Mouse (Mus musculus): Measurements from ENCODE around the gene Hist1h4i. TPM values are rescaled to one million over a fixed set of nuclear protein-coding genes. Genes with fewer than 3 reads are reported as not detected.

Gene Hist1h4i
- polyA plus RNA-seq (2014; fragmentation: Illumina TruSeq; extraction: RNeasy Lipid Tissue Mini Kit (QIAGEN cat#74804); ENCODE audit: low replicate concordance): 2.1 TPM

GRCm38 (mm10) chr13:22041142-22041536 lies at the start of gene Hist1h4i:
Gene Hist1h4i, minus strand, starts transcription at chr13:22041362.

GRCm38 (mm10) chr13:22084140-22084539 lies 43.0 kb upstream of the Hist1h4i start, which contains the start of gene Vmn1r188:
Gene Vmn1r188, plus strand, starts transcription at chr13:22084440.

GRCm38 (mm10) chr13:22042568-22043502 lies 1.7 kb upstream of the Hist1h4i start, which contains the start of the genes Hist1h2ag and Hist1h2bj:
Gene Hist1h2ag, minus strand, starts transcription at chr13:22042944.
Gene Hist1h2bj, plus strand, starts transcription at chr13:22043214.

GRCm38 (mm10) chr13:22035267-22036148 lies 5.7 kb downstream of the Hist1h4i start, which contains the start of the genes Hist1h2ah and Hist1h2bk:
Gene Hist1h2ah, minus strand, starts transcription at chr13:22035568.
Gene Hist1h2bk, plus strand, starts transcription at chr13:22035870.

GRCm38 (mm10) chr13:22009642-22010041 lies 31.5 kb downstream of the Hist1h4i start, which contains the start of gene Prss16:
Gene Prss16, minus strand, starts transcription at chr13:22009742.

Other genes with a start within 250 kb of the Hist1h4i start
- 1.1 TPM for gene Hist1h2bq, start 231.2 kb downstream of the Hist1h4i start, polyA plus RNA-seq (2014; fragmentation: Illumina TruSeq; extraction: RNeasy Lipid Tissue Mini Kit (QIAGEN cat#74804); ENCODE audit: low replicate concordance)
- not detected for gene Hist1h2ao, start 230.9 kb downstream of the Hist1h4i start, polyA plus RNA-seq (2014; fragmentation: Illumina TruSeq; extraction: RNeasy Lipid Tissue Mini Kit (QIAGEN cat#74804); ENCODE audit: low replicate concordance)
- gene Hist1h4m, start 229.6 kb downstream of the Hist1h4i start, polyA plus RNA-seq (2014; fragmentation: Illumina TruSeq; extraction: RNeasy Lipid Tissue Mini Kit (QIAGEN cat#74804); ENCODE audit: low replicate concordance): not detected
- gene Hist1h4n, start 209.2 kb downstream of the Hist1h4i start, polyA plus RNA-seq (2014; fragmentation: Illumina TruSeq; extraction: RNeasy Lipid Tissue Mini Kit (QIAGEN cat#74804); ENCODE audit: low replicate concordance): not detected
- gene Hist1h2ap, start 207.9 kb downstream of the Hist1h4i start, polyA plus RNA-seq (2014; fragmentation: Illumina TruSeq; extraction: RNeasy Lipid Tissue Mini Kit (QIAGEN cat#74804); ENCODE audit: low replicate concordance): not detected
- 0.85 TPM for gene Hist1h2br, start 207.6 kb downstream of the Hist1h4i start, polyA plus RNA-seq (2014; fragmentation: Illumina TruSeq; extraction: RNeasy Lipid Tissue Mini Kit (QIAGEN cat#74804); ENCODE audit: low replicate concordance)
- gene Zfp184, start 96.3 kb downstream of the Hist1h4i start, polyA plus RNA-seq (2014; fragmentation: Illumina TruSeq; extraction: RNeasy Lipid Tissue Mini Kit (QIAGEN cat#74804); ENCODE audit: low replicate concordance): 0.93 TPM
- gene Pom121l2, start 60.2 kb downstream of the Hist1h4i start, polyA plus RNA-seq (2014; fragmentation: Illumina TruSeq; extraction: RNeasy Lipid Tissue Mini Kit (QIAGEN cat#74804); ENCODE audit: low replicate concordance): not detected
- 0.74 TPM for gene Prss16, start 31.6 kb downstream of the Hist1h4i start, polyA plus RNA-seq (2014; fragmentation: Illumina TruSeq; extraction: RNeasy Lipid Tissue Mini Kit (QIAGEN cat#74804); ENCODE audit: low replicate concordance)
- gene Hist1h2ah, start 5.8 kb downstream of the Hist1h4i start, polyA plus RNA-seq (2014; fragmentation: Illumina TruSeq; extraction: RNeasy Lipid Tissue Mini Kit (QIAGEN cat#74804); ENCODE audit: low replicate concordance): not detected
- gene Hist1h2bk, start 5.5 kb downstream of the Hist1h4i start, polyA plus RNA-seq (2014; fragmentation: Illumina TruSeq; extraction: RNeasy Lipid Tissue Mini Kit (QIAGEN cat#74804); ENCODE audit: low replicate concordance): not detected
- not detected for gene Hist1h2ag, start 1.6 kb upstream of the Hist1h4i start, polyA plus RNA-seq (2014; fragmentation: Illumina TruSeq; extraction: RNeasy Lipid Tissue Mini Kit (QIAGEN cat#74804); ENCODE audit: low replicate concordance)
- gene Hist1h2bj, start 1.9 kb upstream of the Hist1h4i start, polyA plus RNA-seq (2014; fragmentation: Illumina TruSeq; extraction: RNeasy Lipid Tissue Mini Kit (QIAGEN cat#74804); ENCODE audit: low replicate concordance): not detected
- not detected for gene Vmn1r188, start 43.1 kb upstream of the Hist1h4i start, polyA plus RNA-seq (2014; fragmentation: Illumina TruSeq; extraction: RNeasy Lipid Tissue Mini Kit (QIAGEN cat#74804); ENCODE audit: low replicate concordance)
- gene Vmn1r189, start 64.5 kb upstream of the Hist1h4i start, polyA plus RNA-seq (2014; fragmentation: Illumina TruSeq; extraction: RNeasy Lipid Tissue Mini Kit (QIAGEN cat#74804); ENCODE audit: low replicate concordance): not detected
- gene Vmn1r191, start 142.6 kb upstream of the Hist1h4i start, polyA plus RNA-seq (2014; fragmentation: Illumina TruSeq; extraction: RNeasy Lipid Tissue Mini Kit (QIAGEN cat#74804); ENCODE audit: low replicate concordance): not detected
- gene Vmn1r192, start 149.8 kb upstream of the Hist1h4i start, polyA plus RNA-seq (2014; fragmentation: Illumina TruSeq; extraction: RNeasy Lipid Tissue Mini Kit (QIAGEN cat#74804); ENCODE audit: low replicate concordance): not detected
- not detected for gene Vmn1r193, start 181.8 kb upstream of the Hist1h4i start, polyA plus RNA-seq (2014; fragmentation: Illumina TruSeq; extraction: RNeasy Lipid Tissue Mini Kit (QIAGEN cat#74804); ENCODE audit: low replicate concordance)
- not detected for gene Vmn1r194, start 202.9 kb upstream of the Hist1h4i start, polyA plus RNA-seq (2014; fragmentation: Illumina TruSeq; extraction: RNeasy Lipid Tissue Mini Kit (QIAGEN cat#74804); ENCODE audit: low replicate concordance)
- not detected for gene Vmn1r195, start 229.2 kb upstream of the Hist1h4i start, polyA plus RNA-seq (2014; fragmentation: Illumina TruSeq; extraction: RNeasy Lipid Tissue Mini Kit (QIAGEN cat#74804); ENCODE audit: low replicate concordance)
- gene Vmn1r196, start 248.6 kb upstream of the Hist1h4i start, polyA plus RNA-seq (2014; fragmentation: Illumina TruSeq; extraction: RNeasy Lipid Tissue Mini Kit (QIAGEN cat#74804); ENCODE audit: low replicate concordance): not detected

Data from small intestine, adult 10 weeks (tissue).